12 mouse cellular contexts compared by ENCODE assay signal in genomic region chr5:64577424-64577823, GRCm38 (mm10).
DNase-seq lines count a peak whose midpoint lies in the region; ATAC-seq lines count a peak whose summit lies in the region.
"Had no signal": no experiment of that assay in that cellular context is flagged by ENCODE, and none has a peak within 500 bp of the region (broad histone marks: within the 10 kb centered on the region; RNA-seq: fewer than 3 reads in every experiment).

No protein-coding gene starts in this region.

- no peak overlapping the region for H3K9ac ChIP-seq in intestine, embryonic 16.5 days (ENCODE audit: low read depth, low read length)
- no peak overlapping the region for H3K9ac ChIP-seq in intestine, embryonic 15.5 days
- H3K9ac ChIP-seq in liver, embryonic 15.5 days, result no peak overlapping the region
- H3K9ac ChIP-seq: hindbrain, embryonic 14.5 days had no signal

- ATAC-seq in intestine, embryonic 16.5 days, result no peak
- no peak for ATAC-seq in intestine, embryonic 15.5 days
- ATAC-seq in liver, embryonic 15.5 days (ENCODE audit: insufficient read depth), result no peak

- H3K36me3 ChIP-seq in intestine, embryonic 16.5 days (ENCODE audit: control insufficient read depth, insufficient read depth, low read length), result no peaks in the 10 kb centered on the region
- H3K36me3 ChIP-seq in intestine, embryonic 15.5 days, result no peaks in the 10 kb centered on the region
- H3K36me3 ChIP-seq in liver, embryonic 15.5 days (replicated peaks), result no peaks in the 10 kb centered on the region
- H3K36me3 ChIP-seq in forebrain, embryonic 10.5 days (replicated peaks), result no peaks in the 10 kb centered on the region

- H3K4me2 ChIP-seq in intestine, embryonic 16.5 days (ENCODE audit: low read depth, low read length), result no peak overlapping the region
- no peak overlapping the region for H3K4me2 ChIP-seq in intestine, embryonic 15.5 days (replicated peaks)
- H3K4me2 ChIP-seq in liver, embryonic 15.5 days, result no peak overlapping the region
- H3K4me2 ChIP-seq: hindbrain, embryonic 14.5 days had no signal

- no peaks in the 10 kb centered on the region for H3K9me3 ChIP-seq in intestine, embryonic 16.5 days (ENCODE audit: control insufficient read depth, low read length)
- no peaks in the 10 kb centered on the region for H3K9me3 ChIP-seq in intestine, embryonic 15.5 days
- H3K9me3 ChIP-seq in liver, embryonic 15.5 days (replicated peaks), result no peaks in the 10 kb centered on the region
- no peaks in the 10 kb centered on the region for H3K9me3 ChIP-seq in forebrain, embryonic 10.5 days

- no peak overlapping the region for H3K4me3 ChIP-seq in intestine, embryonic 16.5 days (ENCODE audit: low read length)
- no peak overlapping the region for H3K4me3 ChIP-seq in intestine, embryonic 15.5 days (replicated peaks)
- H3K4me3 ChIP-seq in liver, embryonic 15.5 days (replicated peaks), result no peak overlapping the region
- no peak overlapping the region for H3K4me3 ChIP-seq in forebrain, embryonic 10.5 days

- DNase-seq in retina, postnatal 1 day, result peak; percentile 41
- DNase-seq in retina, embryonic 14.5 days (ENCODE audit: low spot score), result no peak
- DNase-seq in cerebellum, postnatal 36 days, result no peak
- no peak for DNase-seq in forebrain, embryonic 10.5 days (ENCODE audit: extremely low spot score, low spot score)
- DNase-seq: adrenal gland, postnatal 25 days; cerebellum, adult 11 months; right cerebral cortex, postnatal 25 days had no signal

- 67% methylated on average over 7 of the region's 7 CpGs for WGBS in intestine, embryonic 16.5 days
- WGBS in intestine, embryonic 15.5 days, result 66% methylated on average over 7 of the region's 7 CpGs
- 17% methylated on average over 7 of the region's 7 CpGs for WGBS in liver, embryonic 15.5 days (ENCODE audit: insufficient replicate concordance)
- 68% methylated on average over 7 of the region's 7 CpGs for WGBS in forebrain, embryonic 10.5 days

- peaks cover 37% of the 10 kb centered on the region for H3K4me1 ChIP-seq in intestine, embryonic 16.5 days (ENCODE audit: control insufficient read depth, insufficient read depth, low read length)
- H3K4me1 ChIP-seq in intestine, embryonic 15.5 days (replicated peaks), result peaks cover 22% of the 10 kb centered on the region
- peaks cover 52% of the 10 kb centered on the region for H3K4me1 ChIP-seq in liver, embryonic 15.5 days (replicated peaks)
- H3K4me1 ChIP-seq in forebrain, embryonic 10.5 days, result peaks cover 47% of the 10 kb centered on the region

- no peaks in the 10 kb centered on the region for H3K27me3 ChIP-seq in intestine, embryonic 16.5 days (replicated peaks; ENCODE audit: control insufficient read depth, insufficient read depth, low read length)
- H3K27me3 ChIP-seq in intestine, embryonic 15.5 days (replicated peaks), result no peaks in the 10 kb centered on the region
- no peaks in the 10 kb centered on the region for H3K27me3 ChIP-seq in liver, embryonic 15.5 days
- no peaks in the 10 kb centered on the region for H3K27me3 ChIP-seq in forebrain, embryonic 10.5 days (ENCODE audit: poor library complexity, severe bottlenecking)

- peak overlapping the region; percentile 54 for H3K27ac ChIP-seq in intestine, embryonic 16.5 days (ENCODE audit: low read length)
- no peak overlapping the region for H3K27ac ChIP-seq in intestine, embryonic 15.5 days
- peak overlapping the region; percentile 35; the same call in 1 of the 2 replicates for H3K27ac ChIP-seq in liver, embryonic 15.5 days (replicated peaks)
- no peak overlapping the region for H3K27ac ChIP-seq in forebrain, embryonic 10.5 days
- H3K27ac ChIP-seq: hindbrain, embryonic 14.5 days; kidney, postnatal 0 days had no signal

Comparison
In these comparisons a context has a peak if more than half of its experiments do, and no peak if none do; other contexts are left out.
1. H3K27ac ChIP-seq: peak in intestine, embryonic 16.5 days (single experiment) and liver, embryonic 15.5 days (single experiment); none in intestine, embryonic 15.5 days (single experiment) and forebrain, embryonic 10.5 days (single experiment).